In the genomic region with DNA sequence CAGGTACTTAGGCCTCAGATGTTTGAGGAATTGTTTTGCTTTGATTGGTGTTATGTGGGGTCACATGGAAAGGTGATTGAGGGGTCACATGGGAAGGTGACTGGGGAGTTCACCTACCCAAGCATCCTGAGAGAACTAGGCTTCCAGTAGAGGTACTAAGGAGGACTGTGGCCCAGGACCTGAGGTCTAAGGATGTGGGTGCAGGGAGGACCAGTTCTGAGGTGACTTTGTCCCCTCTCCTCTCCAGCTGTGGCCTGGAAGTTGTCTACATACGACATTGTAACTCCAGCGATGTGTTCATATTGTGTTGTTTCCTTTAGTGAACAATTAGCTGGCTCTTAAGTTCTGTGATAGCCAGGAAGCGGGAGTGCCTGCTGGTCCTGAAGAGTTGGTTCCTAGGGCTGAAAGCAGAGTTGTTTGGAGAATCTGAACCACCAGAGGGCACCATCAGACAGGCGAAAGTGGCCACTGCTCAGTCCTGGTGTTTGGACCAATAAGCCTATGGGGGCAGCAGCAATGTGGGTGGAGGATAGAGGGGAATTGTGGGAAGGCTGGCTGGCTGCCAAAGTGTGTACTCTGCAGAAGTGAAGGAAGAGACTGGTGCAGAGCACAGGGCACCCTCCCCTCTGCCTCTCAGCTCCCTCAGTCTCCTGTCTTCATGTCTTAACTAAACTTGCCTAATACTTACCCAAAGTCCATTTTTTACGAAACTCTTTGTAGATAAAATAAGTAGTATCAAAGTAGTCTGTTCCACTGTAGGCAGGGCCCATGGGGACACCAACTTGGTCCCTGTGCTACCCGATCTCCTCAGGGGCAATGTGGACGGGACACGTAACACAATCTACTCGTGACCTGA, we compare ENCODE assay signal across 8 mouse cellular contexts. TPM values are rescaled to one million over a fixed set of nuclear protein-coding genes. Genes with fewer than 3 reads are reported as not detected.
DNase-seq lines count a peak whose midpoint lies in the region; ATAC-seq lines count a peak whose summit lies in the region.

No protein-coding gene starts in this region.

- intact Hi-C loops in gastrocnemius, postnatal 14 days (cut with DNase I; ENCODE audit: low total_unique reads), result loop anchor here (5.0 kb wide), 2 partner anchors 94 to 176 kb away; no protein-coding TSS in a partner anchor

- peak; percentile 96 for ATAC-seq in common myeloid progenitor, adult 5-6 weeks (replicated peaks; ENCODE audit: low read depth, poor library complexity, severe bottlenecking)
- ATAC-seq in inflammation-experienced regulatory T-cells, adult 6 months, result peak; percentile 89
- ATAC-seq in megakaryocyte progenitor cell, adult 5-6 weeks (replicated peaks; ENCODE audit: poor library complexity), result peak; percentile 96

- peak; percentile 73 for DNase-seq in WW6 (ENCODE audit: low read depth, low spot score)
- peak; percentile 91 for DNase-seq in gastrocnemius, postnatal 14 days
- peak; percentile 85 to 96 for DNase-seq in left cerebral cortex, adult 9 months (ENCODE audit: low spot score in 2 of 2)
- DNase-seq in right cerebral cortex, postnatal 14 days, result peak; percentile 97
- DNase-seq in urinary bladder, postnatal 25 days (ENCODE audit: low spot score), result peak; percentile 88

RNA-seq across cellular contexts. Expression of a gene that starts 11.3 kb away (rescaled TPM):
- total RNA-seq in common myeloid progenitor, adult 5-6 weeks (2017), result not detected in 2 replicates
- total RNA-seq in gastrocnemius, postnatal 14 days (2021), result not detected
- not detected for polyA plus RNA-seq in inflammation-experienced regulatory T-cells, adult 6 months (2017; shearing (Covaris generic))
- total RNA-seq in megakaryocyte progenitor cell, adult 5-6 weeks (2015), result 0.17 TPM in 1 of 2 replicates, not detected in the other
- total RNA-seq in megakaryocyte progenitor cell, adult 5-6 weeks (2017), result not detected in 2 replicates

RNA-seq across cellular contexts. Expression of a gene that starts 56.7 kb away (rescaled TPM):
- total RNA-seq in common myeloid progenitor, adult 5-6 weeks (2017), result 0.32 and 0.39 TPM in 2 replicates
- 10 to 100 TPM; 59.2 to 72.3 TPM for total RNA-seq in gastrocnemius, postnatal 14 days (2021)
- not detected for polyA plus RNA-seq in inflammation-experienced regulatory T-cells, adult 6 months (2017; shearing (Covaris generic))
- not detected in 2 replicates for total RNA-seq in megakaryocyte progenitor cell, adult 5-6 weeks (2015)
- 0.12 and 0.84 TPM in 2 replicates for total RNA-seq in megakaryocyte progenitor cell, adult 5-6 weeks (2017)

Comparison
In these comparisons a context has a peak if more than half of its experiments do, and no peak if none do; other contexts are left out.
1. Peak in every context shown above with its lines: DNase-seq and ATAC-seq.
2. RNA of a gene that starts 56.7 kb away (total RNA-seq): 59.2 to 72.3 TPM in gastrocnemius, postnatal 14 days; 0.32 to 0.39 TPM in common myeloid progenitor, adult 5-6 weeks and 0.12 to 0.84 TPM in megakaryocyte progenitor cell, adult 5-6 weeks; every median in the first group is over 10 times any median in the second.